Mouse (Mus musculus): ENCODE measurements around the gene Smlr1.

Smlr1 gene

GRCm38 (mm10) chr10:25535891-25536331, at the start of gene Smlr1:
Smlr1 (minus strand) TSS chr10:25536267.
- DNase-seq (ENCODE audit: low spot score in 2 of 2), result no peak

DNA sequence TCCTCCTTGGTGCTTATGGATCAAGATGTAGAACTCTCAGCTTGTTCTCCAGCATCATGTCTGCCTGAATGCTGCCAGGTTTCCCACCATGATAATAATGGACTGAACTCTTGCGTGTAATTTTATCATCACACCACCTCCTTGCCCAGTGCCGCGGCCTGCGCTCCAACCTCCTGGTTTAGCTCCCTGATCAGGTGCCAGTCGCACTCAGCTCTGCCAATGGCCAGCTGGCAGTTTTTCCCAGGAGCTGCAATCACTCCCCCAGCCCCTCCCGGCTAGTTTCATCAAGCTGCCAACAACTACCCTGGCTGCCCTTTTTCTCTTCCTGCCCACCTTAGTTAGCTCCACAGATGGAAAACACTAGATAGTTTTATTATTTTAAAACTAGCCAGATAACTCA, 48.8 kb upstream of the Smlr1 start:
- DNase-seq (ENCODE audit: low spot score in 2 of 2), result no peak

DNA sequence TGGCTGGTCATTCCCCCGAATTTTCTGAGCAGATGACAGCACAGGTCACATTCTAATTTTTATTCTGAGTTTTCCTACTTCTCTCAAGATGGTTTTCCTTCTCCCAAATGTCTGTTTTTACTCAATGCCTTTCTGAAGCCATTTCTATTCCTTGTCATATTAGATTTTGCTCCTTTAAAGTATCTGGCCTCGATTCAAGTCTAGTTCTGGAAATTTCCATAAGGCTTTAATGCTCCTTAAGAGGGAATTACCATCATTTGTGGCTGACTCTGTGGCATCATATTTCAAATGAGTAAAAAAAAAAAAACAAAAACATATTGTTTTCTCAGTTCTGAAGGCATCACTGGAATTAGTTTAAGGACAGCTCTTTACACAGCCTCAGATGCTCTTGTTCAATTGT, 44.0 kb upstream of the Smlr1 start:
- DNase-seq (ENCODE audit: low spot score in 2 of 2), result no peak

DNA sequence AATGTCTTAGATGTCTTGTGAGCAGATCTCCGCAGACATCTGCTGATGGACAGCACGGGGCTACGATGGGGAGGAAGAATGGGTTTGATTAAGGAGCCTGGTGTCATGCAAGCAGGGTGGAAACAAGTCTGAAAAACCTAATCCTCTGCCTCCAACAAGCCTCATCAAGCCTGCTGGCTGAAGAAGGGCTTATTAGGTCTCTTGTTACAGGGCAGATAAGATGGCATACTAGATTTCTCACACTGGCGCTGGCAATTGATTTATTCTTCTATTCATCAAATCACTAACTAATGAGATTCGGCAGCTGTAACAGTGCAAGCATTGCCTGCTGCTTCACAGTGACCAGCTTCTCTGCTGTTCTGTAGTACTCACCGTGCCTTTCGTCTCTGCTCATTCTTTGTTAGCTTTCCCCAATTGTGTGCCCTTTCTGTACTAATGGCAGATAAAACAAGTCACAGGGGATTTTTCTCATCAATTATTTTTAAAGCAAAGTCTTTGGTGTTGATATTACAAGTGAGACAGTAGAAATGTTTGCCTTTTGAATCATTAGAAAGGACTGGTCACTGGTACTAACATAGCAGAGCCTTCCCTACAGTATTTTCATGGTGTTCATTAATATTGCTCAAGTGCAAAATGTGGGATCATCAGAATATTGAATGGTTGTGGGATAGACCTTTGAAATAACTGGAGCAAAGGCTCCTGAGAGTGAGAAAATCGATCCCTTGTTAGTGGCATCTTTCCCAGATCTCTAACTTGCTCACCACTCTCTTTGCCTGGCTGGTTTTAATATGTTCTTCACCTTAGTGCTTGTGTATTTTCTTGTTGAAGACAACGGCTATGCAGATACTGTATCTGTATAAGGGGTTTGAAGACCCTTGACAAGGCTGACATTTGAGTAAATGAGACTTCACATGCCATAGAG, 35.5 kb upstream of the Smlr1 start:
- no peak for DNase-seq (ENCODE audit: low spot score in 2 of 2)

DNA sequence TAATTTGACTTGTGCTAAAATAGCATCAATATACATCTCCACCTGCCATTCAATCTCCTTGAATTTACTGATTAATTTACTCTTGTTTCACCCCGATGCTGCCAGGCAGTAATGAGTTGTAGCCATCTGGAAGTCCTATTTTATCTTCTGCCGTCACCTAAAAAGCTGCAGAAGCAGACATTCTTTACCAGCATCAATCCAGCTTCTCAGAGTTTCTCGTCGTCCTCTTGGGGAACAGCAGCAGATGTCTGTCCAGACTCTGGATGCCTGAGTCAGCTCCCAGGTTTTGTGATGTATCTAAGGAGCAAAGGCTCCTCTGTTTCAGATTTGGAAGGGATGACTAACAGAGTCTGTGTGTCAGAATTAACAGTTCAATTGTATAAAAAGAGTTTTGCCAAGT, 16.9 kb upstream of the Smlr1 start:
- no peak for DNase-seq (ENCODE audit: low spot score in 2 of 2)

- no peak for DNase-seq (ENCODE audit: low spot score in 2 of 2)
These were observed 5.0 kb upstream of the Smlr1 start for GRCm38 (mm10) chr10:25541097-25541496.

DNA sequence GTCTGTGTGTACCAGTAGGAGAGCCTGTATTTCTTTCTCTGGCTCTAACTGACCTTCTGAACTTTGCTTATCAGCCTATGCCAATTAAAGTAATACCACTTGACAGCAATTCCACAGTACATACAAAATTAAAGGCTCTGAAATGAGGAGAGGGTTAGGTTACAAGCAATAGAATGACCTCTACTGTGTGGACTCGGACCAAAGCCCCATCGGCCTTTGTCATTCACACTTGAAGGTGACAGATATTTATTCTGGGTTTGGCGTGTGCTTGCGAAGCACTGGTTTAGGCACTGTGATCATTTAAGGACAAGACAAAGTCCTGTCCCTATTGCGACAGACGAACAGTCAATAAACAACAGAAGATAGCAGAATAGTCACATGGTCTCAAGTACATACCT, 3.7 kb upstream of the Smlr1 start:
- DNase-seq (ENCODE audit: low spot score in 2 of 2), result no peak

DNA sequence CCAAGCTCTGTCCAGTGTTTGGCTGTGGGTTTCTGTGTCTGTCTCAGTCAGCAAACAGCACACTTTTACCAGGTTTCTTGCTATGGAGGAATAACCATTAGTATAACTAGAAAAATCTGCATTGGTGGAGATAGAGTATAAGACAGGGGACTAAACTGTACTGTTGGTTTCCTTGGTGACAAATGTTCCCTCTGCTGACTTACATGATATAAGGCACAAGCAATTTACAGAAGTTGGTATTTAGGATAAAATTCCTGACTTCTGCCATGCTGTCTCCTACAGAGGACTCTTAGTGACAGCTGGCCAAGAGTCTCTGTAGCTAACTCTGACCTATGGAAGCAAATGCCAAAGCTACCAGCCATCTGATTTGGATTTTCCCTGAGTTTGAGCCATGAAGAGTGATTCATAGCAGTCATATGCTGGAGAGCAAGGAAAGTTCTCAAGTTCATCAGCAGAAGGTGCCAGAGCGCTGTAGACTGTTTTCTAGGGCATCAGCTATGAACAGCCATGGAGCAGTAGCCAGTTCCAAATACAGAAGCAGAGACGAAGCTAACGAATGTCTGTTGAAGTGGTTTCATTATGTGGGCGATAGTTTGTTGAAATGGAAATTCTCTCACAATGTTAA, 3.2 kb upstream of the Smlr1 start:
- no peak for DNase-seq (ENCODE audit: low spot score in 2 of 2)

- no peak for DNase-seq (ENCODE audit: low spot score in 2 of 2)
These were observed 2.7 kb upstream of the Smlr1 start for GRCm38 (mm10) chr10:25538738-25539137.

DNA sequence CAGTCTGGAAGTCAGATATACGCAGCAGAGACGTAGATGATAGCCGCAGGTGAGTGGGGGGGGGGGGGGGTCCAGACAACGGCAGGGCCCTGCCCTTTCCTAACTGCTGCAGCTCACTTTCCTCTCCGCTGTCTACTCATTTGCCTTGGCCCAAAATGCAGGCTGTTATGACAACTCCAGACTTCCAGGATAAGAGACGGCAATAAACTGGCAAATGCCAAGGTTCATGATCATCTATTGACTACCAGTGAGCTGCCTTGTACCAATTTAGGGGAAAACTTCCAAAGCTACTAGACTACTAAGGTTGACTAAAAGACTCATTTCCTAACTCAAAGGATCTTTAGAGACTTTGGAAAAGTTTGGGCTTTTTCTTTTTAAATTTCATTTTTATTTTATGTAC, 554 bp upstream of the Smlr1 start:
- DNase-seq (ENCODE audit: low spot score in 2 of 2), result no peak

GRCm38 (mm10) chr10:25534467-25534866, 1.6 kb downstream of the Smlr1 start:
- DNase-seq (ENCODE audit: low spot score in 2 of 2), result no peak

DNA sequence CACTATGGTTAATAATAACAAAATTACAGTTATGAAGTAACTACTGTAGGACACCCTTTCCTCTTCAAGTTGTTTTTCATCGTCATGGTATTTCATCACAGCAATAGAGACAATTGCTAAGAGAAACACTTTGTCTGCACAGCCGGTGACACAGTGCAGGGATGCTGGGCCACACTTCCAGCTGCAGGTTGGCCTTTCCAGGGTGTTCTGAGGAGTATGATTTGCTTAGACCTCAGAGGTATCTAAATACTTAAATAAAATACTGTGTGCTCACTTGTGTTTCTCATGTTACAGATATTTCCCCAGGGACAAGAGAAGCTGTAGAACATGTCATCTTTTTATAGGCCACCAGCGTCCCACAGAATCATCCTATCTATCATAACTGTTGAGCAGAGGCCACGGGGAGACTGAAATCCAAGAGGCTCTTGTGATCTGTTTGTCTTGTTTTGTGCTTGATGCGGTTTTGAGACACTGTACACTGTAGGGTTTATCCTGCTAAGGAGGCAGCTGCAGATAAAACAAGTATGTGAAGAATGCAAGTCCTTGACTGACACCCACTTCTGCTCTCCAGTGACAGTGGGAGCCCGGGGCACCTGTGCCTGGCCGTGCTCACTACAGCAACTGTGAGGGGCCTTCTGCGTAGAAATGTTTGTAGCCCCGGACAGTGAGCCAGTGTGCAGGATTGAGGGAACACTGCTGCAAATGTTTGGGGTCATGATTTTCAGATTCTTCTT, 2.4 kb downstream of the Smlr1 start:
- DNase-seq (ENCODE audit: low spot score in 2 of 2), result no peak

- DNase-seq (ENCODE audit: low spot score in 2 of 2), result no peak
These were observed 3.0 kb downstream of the Smlr1 start for GRCm38 (mm10) chr10:25533105-25533504.

DNA sequence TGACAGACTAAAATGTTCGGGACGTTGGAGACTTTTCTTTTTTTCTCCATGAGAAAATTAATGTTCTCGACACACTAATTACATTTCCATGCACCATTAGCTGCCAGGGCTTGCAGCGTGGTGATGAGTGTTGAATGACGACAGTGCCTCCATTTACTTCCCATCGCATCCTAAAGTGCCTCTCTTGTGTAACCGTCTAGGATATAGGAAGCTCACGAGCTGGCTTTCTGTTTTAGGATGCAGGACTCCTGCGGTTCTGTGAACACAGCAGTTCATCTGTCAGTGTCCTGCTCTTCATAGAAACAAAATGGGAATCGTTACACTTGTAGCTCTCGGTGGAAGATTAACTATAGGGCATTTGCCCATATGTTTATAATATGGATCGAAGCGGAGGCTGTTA, 4.7 kb downstream of the Smlr1 start:
- no peak for DNase-seq (ENCODE audit: low spot score in 2 of 2)

DNA sequence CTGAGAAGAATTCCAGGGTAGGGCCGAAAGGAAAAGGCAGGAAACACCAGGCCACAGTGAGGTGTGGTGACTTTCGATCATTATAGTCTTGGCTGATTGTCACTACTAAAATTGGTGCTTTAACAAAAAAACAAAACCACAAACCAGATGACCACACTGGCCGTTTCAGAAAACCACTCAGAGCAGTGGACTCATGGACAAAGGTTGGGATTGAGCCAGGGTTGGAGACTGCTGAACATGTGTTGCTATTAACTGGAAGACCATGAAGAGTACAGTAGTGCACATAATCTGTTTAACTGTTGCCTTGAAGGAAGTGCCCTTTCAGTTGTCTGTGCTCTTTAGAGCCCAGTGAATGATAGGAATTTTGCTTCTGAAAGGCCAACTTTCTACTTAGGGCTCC, 8.9 kb downstream of the Smlr1 start:
- no peak for DNase-seq (ENCODE audit: low spot score in 2 of 2)

DNA sequence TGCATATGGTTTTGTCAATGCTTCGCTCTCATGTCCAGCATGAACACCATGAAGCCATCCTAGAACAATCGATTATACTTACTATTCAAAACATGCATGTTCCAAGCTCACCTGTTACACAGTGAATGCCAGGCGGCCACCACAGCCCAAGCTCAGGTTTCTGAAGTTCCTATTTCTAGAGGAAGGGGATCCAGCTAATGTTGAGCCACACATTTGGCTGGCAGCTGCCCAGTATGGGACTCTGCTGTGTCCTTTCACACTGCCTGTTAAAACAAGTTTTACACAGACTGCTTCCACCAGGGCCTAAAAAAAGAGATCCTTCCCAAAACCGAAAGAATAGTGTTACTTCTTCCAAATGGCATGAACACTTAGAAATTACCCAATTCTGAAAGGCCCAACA, 9.4 kb downstream of the Smlr1 start:
- no peak for DNase-seq (ENCODE audit: low spot score in 2 of 2)

DNA sequence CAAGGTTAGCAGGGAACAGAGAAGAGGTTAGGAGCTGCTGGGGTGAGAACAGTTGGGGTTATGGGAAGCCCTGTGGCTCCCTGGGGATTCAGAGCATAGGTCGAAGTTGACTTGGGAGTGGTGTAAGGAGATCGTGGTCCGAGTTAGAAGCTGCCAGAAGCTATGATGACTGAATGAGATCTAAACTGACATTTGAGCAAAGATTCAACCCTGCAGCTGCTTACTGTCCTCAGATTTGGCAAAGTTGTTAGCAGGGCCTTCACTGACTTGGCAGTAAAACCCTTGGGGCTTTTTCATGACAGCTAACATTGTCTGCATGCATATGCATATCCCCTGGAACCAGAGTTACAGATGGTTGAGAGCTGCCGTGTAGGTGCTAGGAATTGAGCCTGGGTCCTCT, 9.9 kb downstream of the Smlr1 start:
- DNase-seq (ENCODE audit: low spot score in 2 of 2), result no peak

DNA sequence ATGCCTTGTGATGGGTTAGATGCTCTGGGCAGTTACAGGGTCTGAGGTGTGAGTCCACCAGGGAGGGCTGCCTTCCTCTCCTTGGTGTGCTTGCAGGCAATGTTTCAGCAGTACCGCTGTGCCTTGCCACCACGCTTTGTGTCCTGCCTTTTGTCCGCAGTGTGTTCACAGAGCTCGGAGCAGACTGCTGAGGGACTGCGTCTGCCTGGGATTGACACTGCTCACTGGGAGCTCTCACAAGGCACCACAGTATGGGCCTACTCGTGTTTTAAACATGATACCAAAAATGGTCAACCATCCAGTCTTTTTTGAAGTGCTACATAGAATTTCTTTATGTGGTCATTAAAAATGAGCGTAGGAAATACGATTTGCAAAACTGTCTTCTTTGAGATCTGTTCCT, 12.3 kb downstream of the Smlr1 start:
- no peak for DNase-seq (ENCODE audit: low spot score in 2 of 2)

DNA sequence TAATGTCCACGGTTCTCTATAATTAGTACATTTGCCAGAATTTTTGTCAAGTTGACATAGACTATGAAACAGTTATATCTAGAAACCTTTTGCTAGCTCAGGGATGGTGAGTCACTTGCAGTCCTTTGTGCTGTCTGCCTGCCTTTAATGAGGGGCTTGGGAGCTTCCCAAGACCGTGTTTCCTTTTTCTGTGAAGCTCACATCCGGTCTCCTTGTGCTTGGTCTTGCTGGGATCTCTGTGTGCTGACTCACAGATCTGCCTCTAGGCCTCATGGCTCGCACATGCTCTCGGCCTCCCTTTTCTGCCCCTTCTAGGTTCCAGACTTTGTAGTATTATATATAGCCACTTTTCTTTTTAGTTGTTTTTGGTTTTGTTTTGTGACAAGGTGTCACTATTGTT, 15.6 kb downstream of the Smlr1 start:
- no peak for DNase-seq (ENCODE audit: low spot score in 2 of 2)

DNA sequence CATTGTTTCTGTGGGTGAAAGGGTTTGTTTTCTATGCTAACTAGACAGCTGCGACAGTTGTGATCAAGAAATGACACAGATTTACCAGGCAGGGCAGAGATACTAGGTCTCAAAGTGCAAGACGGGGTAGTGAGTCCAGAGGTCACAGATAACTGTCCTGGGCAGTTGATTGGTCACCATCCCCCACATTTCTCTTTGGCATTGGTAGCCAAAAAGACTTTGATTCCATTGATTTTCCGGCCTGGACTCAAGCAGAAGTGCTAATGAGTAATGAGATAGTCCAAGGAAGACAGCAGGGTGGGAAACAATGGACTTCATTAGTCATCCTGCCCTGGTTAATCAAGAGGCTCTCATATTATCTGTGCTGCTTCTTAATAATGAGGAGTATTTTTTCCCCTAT, 16.1 kb downstream of the Smlr1 start:
- no peak for DNase-seq (ENCODE audit: low spot score in 2 of 2)

DNA sequence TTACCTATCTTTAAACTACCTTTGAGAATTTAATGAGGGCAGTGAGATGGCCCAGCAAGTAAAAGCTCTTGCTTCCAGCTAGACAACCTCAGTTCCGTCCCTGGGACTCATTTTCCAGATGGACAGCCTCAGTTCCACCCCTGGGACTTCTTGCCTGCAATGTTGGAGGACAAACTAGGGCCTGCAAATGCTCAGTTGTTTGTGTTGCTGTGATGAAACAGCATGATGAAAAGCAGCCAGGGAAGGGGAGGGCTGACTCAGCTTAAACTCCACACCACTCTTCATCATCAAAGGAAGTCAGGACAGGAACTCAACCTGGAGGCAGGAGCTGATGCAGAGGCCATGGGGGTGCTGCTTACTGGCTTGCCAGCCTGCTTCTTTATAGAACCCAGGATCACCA, 22.2 kb downstream of the Smlr1 start:
- no peak for DNase-seq (ENCODE audit: low spot score in 2 of 2)

DNA sequence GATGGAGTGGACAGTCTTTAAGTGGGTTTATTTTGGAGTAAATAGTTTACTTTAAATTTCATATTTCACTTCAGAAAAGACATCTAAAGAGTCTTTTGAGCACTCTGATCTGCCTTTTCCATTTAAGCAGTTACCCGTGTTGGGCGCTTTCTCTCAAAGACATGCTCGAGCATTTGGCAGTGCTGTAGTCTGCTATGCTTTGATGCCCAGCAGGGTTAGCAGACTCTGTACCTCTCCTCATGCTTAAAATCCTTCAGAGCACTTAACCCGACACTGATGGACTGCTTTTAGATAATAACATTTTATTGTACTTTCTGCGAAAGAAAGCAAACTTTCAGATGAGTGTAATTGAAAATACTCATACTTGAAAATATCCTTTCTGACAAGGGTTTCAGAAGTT, 32.8 kb downstream of the Smlr1 start:
- no peak for DNase-seq (ENCODE audit: low spot score in 2 of 2)

All from spleen, postnatal 36 days (tissue).